Mouse (Mus musculus) kidney, adult 2 months (tissue): ENCODE measurements around the gene Gm28051.

Experiments used
- CTCF ChIP-seq: fragments of 200-500 bp; conservative IDR thresholded peaks from 2 replicates; pipeline ENCODE4 v1.5.1; 2011; ENCODE audit warnings: low read depth, mild to moderate bottlenecking, control low read depth, low read length, moderate library complexity, mixed read lengths; ENCODE audit not compliant: insufficient read depth, insufficient read length
- POLR2A ChIP-seq: fragments of 200-500 bp; IDR thresholded peaks from one replicate; pipeline ENCODE4 v1.6.1; 2011; ENCODE audit warnings: low read depth, low read length, control low read depth

DNA sequence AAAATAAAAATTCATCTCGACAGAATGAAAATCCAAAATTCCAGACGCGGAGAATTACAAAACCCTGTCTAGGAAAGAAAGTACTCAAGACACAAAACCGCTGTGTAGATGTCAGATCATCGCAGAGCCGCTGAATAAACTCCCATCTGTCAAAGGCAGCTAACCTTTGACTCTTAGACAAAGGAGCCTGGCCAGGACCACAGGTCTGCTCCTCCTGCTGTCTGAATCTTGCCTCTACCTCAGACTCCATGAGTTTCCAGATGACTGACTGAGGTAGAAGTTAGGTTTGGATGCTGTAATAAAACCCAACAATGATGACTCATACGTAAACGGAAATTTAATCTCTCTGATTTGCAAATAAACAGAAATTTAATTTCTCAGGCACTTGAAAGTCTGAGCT, 34.6 kb downstream of the Gm28051 start:
- no peak for TF ChIP-seq POLR2A
- TF ChIP-seq CTCF = no peak
